Mouse (Mus musculus) limb, embryonic 15.5 days (tissue): ENCODE results near the gene Tmem115. TPM values are rescaled to one million over a fixed set of nuclear protein-coding genes. Genes with fewer than 3 reads are reported as not detected.

Experiments used
- ATAC-seq: fragments of 200-750 bp; cut with Nextera tagmentation; 2 replicates; pipeline ENCODE4 v1.8.0; 2017; ENCODE audit warnings: low read depth, moderate TSS enrichment; ENCODE audit not compliant: insufficient number of reproducible peaks, low FRiP score, low TSS enrichment
- H3K27ac ChIP-seq: fragments of 300-500 bp; sonication (generic); 2 replicates; pipeline ENCODE4 v1.5.1; 2015; ENCODE audit warnings: moderate library complexity, mild to moderate bottlenecking, inconsistent platforms
- H3K27me3 ChIP-seq: fragments of 300-500 bp; sonication (generic); 2 replicates; pipeline ENCODE4 v1.6.1; 2015; ENCODE audit warnings: inconsistent platforms
- H3K36me3 ChIP-seq: fragments of 300-500 bp; sonication (generic); 2 replicates; pipeline ENCODE4 v1.6.1; 2015; ENCODE audit warnings: inconsistent platforms
- H3K4me1 ChIP-seq: fragments of 300-500 bp; sonication (generic); 2 replicates; pipeline ENCODE4 v1.6.1; 2015; ENCODE audit warnings: inconsistent platforms
- H3K4me2 ChIP-seq: fragments of 300-500 bp; sonication (generic); 2 replicates; pipeline ENCODE4 v1.6.1; 2015; ENCODE audit warnings: mild to moderate bottlenecking, inconsistent platforms
- H3K4me3 ChIP-seq: fragments of 300-500 bp; sonication (generic); 2 replicates; pipeline ENCODE4 v1.5.1; 2015; ENCODE audit warnings: mild to moderate bottlenecking, inconsistent platforms
- H3K9ac ChIP-seq: fragments of 300-500 bp; sonication (generic); 2 replicates; pipeline ENCODE4 v1.6.1; 2015; ENCODE audit warnings: inconsistent platforms
- H3K9me3 ChIP-seq: fragments of 300-500 bp; sonication (generic); 2 replicates; pipeline ENCODE4 v1.6.1; 2016; ENCODE audit warnings: inconsistent platforms
- WGBS: fragments of 180-500 bp; shearing (Covaris S2); methylation state at CpG from one replicate; pipeline ENCODE4 v1.1.7; 2015; 5-methylcytosine and 5-hydroxymethylcytosine counted together
- polyA plus RNA-seq: library from polyadenylated mRNA; unstranded; fragments of >200 nt; fragmentation: Nextera tagmentation; extraction: Ambion mirVana; gene quantifications from 2 replicates; pipeline ENCODE4 v1.2.1, GENCODE M21; 2015

The Tmem115 gene
- 51.1 and 51.8 TPM in 2 replicates for polyA plus RNA-seq

- Histone ChIP-seq H3K27me3 (peaks cover 5% of the 10 kb centered on the region; the same call in 1 of the 2 replicates), H3K27ac (peak within 1 kb of the TSS; percentile 93), H3K9ac (peak within 1 kb of the TSS; percentile 77), H3K4me2 (peak within 1 kb of the TSS; percentile 81), H3K36me3 (peaks cover 16% of the 10 kb centered on the region), H3K9me3 (no peaks in the 10 kb centered on the region), H3K4me3 (peak within 1 kb of the TSS; percentile 81), H3K4me1 (peaks cover 29% of the 10 kb centered on the region)
- WGBS, result 0% methylated on average over 47 of the region's 48 CpGs
- peak; percentile 98 for ATAC-seq
These were observed at the start of gene Tmem115 for GRCm38 (mm10) chr9:107533791-107534407. Gene Tmem115, plus strand, starts transcription at chr9:107533945.

GRCm38 (mm10) chr9:107484302-107484701, 49.4 kb upstream of the Tmem115 start:
- Histone ChIP-seq H3K36me3 (no peaks in the 10 kb centered on the region), H3K9me3 (no peaks in the 10 kb centered on the region), H3K27ac (no peak overlapping the region), H3K4me1 (peaks cover 31% of the 10 kb centered on the region), H3K4me2 (no peak overlapping the region), H3K27me3 (peaks cover 19% of the 10 kb centered on the region), H3K4me3 (no peak overlapping the region), H3K9ac (no peak overlapping the region)
- no peak for ATAC-seq
- whole genome bisulfite sequencing, result 61% methylated on average over 17 of the region's 17 CpGs

DNA sequence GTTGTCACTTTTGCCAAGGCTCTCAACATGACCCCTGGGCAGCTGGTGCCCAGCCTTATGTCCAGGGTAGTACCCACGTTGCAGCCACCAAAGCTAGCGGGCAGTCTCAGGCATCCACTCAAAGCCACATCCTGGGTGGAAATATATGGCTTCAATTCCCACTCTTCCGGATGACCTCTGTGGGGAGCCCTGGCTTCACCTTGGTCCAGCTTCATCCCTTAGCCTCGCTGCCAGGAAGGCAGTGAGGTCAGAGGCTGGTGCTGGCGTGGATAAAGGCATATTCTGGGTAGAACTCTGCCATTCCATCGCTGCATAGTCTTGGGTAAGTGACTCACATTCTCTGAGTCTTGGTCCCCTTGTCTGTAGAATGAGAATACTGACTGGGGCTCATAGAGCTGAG, 49.0 kb upstream of the Tmem115 start:
- ATAC-seq, result no peak
- no peaks in the 10 kb centered on the region for H3K9me3 ChIP-seq
- WGBS, result 73% methylated on average over 6 of the region's 6 CpGs
- no peak overlapping the region for H3K27ac ChIP-seq
- H3K9ac ChIP-seq, result no peak overlapping the region
- H3K27me3 ChIP-seq, result peaks cover 19% of the 10 kb centered on the region
- H3K36me3 ChIP-seq, result no peaks in the 10 kb centered on the region
- no peak overlapping the region for H3K4me2 ChIP-seq
- H3K4me3 ChIP-seq, result no peak overlapping the region
- H3K4me1 ChIP-seq, result peaks cover 26% of the 10 kb centered on the region

DNA sequence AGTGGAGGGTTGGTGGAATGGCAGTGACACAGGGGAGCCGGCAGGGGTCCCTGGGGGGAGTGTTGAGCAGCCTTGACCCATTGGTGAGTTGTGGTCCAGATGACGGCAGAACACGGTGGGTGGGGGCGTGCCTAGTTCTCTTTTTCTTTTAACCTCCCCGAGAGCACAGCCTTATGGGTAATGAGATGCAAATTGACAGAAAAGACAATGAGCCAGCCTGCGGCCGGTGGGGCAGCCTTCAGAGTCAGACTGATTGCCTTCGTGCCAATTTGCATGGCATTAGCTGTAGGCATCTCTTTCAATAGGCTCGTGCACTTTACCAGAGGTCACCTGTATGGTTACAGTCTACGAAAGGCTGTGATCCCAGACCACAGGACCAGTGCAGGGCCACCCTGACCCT, 47.7 kb upstream of the Tmem115 start:
- 71% methylated on average over 10 of the region's 10 CpGs for WGBS
- Histone ChIP-seq H3K27ac (no peak overlapping the region), H3K9ac (no peak overlapping the region), H3K27me3 (peaks cover 19% of the 10 kb centered on the region), H3K4me3 (no peak overlapping the region), H3K4me2 (no peak overlapping the region), H3K36me3 (no peaks in the 10 kb centered on the region), H3K4me1 (peaks cover 14% of the 10 kb centered on the region; the same call in 1 of the 2 replicates), H3K9me3 (no peaks in the 10 kb centered on the region)
- no peak for ATAC-seq

DNA sequence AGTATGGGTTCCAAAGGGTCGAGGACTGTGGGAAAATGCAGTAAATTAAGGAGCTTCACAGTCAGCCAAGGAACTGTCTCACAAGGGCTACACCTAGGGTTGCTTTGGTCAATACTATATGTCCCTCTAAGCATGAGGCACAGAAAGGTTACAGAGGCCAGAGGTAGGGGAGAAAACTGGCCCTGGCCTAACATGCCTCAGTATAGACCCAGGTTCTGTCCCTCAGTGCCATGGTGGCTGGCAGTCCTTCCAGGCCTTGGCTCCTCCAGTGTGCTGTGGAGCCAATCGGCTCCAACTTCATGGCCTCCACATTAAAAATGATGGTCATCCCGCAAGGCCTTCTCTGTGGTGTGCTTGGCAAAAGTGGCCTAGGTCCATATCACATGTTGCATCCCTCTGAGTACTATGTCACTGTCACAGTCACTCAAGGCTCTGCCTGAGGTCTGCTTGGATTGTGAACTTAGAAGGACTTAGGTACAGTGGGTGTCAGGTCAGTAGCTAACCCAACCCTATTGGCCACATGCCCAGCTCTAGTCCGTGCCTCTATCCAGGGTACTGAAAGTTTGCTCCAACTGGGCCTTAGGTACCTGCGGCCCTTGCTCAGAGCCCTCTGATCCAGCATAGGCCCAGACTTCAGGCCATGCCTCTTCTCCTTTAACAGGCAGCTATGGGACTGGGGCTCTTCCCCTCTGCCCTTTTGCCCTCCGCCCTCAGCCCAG, 47.1 kb upstream of the Tmem115 start:
- Histone ChIP-seq H3K4me3 (no peak overlapping the region), H3K27me3 (peaks cover 16% of the 10 kb centered on the region), H3K4me1 (peaks cover 9% of the 10 kb centered on the region; the same call in 1 of the 2 replicates), H3K4me2 (no peak overlapping the region), H3K9ac (no peak overlapping the region), H3K36me3 (no peaks in the 10 kb centered on the region), H3K9me3 (no peaks in the 10 kb centered on the region), H3K27ac (no peak overlapping the region)
- ATAC-seq, result no peak
- WGBS, result 66% methylated on average over 6 of the region's 6 CpGs

DNA sequence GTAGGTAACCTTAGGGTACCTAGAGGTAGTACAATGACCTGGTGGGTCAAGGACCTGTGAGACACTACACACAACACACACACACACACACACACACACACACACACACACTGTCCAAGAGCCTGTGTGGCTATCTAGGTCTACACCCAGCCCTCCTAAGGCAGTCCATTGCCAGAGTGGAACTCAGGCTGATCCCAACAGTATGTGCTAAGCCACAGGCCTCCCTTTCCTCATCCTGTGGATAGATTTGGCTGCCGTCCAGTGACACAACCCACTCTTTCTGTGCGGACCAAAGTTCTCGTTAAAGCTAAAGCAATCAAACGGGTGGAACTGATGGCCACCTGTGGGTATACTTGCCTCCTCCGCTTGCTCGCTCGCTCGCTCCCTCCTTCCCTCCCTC, 43.6 kb upstream of the Tmem115 start:
- H3K4me3 ChIP-seq, result no peak overlapping the region
- no peak overlapping the region for H3K9ac ChIP-seq
- no peaks in the 10 kb centered on the region for H3K36me3 ChIP-seq
- H3K4me2 ChIP-seq, result no peak overlapping the region
- peaks cover 5% of the 10 kb centered on the region; the same call in 1 of the 2 replicates for H3K27me3 ChIP-seq
- no peaks in the 10 kb centered on the region; the same call in 1 of the 2 replicates for H3K4me1 ChIP-seq
- WGBS, result 31% methylated on average over 8 of the region's 8 CpGs
- H3K27ac ChIP-seq, result no peak overlapping the region
- no peak for ATAC-seq
- H3K9me3 ChIP-seq, result no peaks in the 10 kb centered on the region

- no peak for ATAC-seq
- H3K9me3 ChIP-seq, result no peaks in the 10 kb centered on the region
- H3K9ac ChIP-seq, result no peak overlapping the region
- no peak overlapping the region for H3K4me2 ChIP-seq
- WGBS, result 59% methylated on average over 6 of the region's 6 CpGs
- no peaks in the 10 kb centered on the region for H3K36me3 ChIP-seq
- no peak overlapping the region for H3K27ac ChIP-seq
- no peaks in the 10 kb centered on the region; the same call in 1 of the 2 replicates for H3K4me1 ChIP-seq
- H3K4me3 ChIP-seq, result no peak overlapping the region
- H3K27me3 ChIP-seq, result peaks cover 2% of the 10 kb centered on the region; the same call in 1 of the 2 replicates
These were observed 43.1 kb upstream of the Tmem115 start for GRCm38 (mm10) chr9:107490625-107491024.

DNA sequence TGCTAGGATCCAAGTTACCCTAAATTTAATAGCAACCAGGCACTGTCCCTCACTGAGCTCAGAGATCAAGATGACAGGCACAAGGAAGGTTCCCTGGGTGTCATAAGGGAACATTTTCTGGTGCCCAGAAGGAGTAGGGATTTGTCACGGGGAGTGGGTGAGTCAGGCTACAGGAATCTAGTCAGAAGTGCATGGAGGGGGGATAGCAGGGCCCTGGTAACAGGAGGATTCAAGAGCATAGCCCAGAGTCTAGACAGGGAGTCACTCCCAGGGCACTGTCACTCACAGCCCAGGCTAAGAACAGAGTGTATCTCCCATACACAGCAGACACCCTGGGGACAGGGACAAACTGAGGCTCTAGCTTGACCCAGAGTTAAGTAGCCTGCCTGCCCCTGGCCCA, 40.2 kb upstream of the Tmem115 start:
- Histone ChIP-seq H3K4me2 (no peak overlapping the region), H3K4me1 (no peaks in the 10 kb centered on the region; the same call in 1 of the 2 replicates), H3K9ac (no peak overlapping the region), H3K27me3 (peaks cover 3% of the 10 kb centered on the region; the same call in 1 of the 2 replicates), H3K36me3 (no peaks in the 10 kb centered on the region), H3K4me3 (no peak overlapping the region), H3K27ac (no peak overlapping the region), H3K9me3 (no peaks in the 10 kb centered on the region)
- ATAC-seq, result no peak
- WGBS, result 58% methylated on average over 1 of the region's 1 CpGs

GRCm38 (mm10) chr9:107494238-107494637, 39.5 kb upstream of the Tmem115 start:
- no peak for ATAC-seq
- H3K4me3 ChIP-seq, result no peak overlapping the region
- WGBS, result 64% methylated on average over 12 of the region's 12 CpGs

DNA sequence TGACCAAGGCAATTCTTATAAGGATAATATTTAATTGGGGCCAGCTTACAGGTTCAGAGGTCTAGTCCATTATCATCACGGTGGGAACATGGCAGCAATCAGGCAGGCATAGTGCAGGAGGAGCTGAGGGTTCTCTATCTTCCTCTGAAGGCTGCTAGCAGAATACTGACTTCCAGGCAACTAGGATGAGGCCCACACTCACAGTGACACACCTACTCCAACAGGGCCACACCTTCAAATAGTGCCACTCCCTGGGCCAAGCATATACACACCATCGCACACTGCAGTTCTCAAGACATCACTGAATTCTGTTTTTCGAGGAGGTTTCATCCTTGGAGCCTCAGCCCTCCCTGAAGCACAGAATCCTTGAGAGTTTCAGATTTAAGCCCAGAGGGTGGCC, 37.4 kb upstream of the Tmem115 start:
- H3K4me1 ChIP-seq, result no peaks in the 10 kb centered on the region
- H3K4me2 ChIP-seq, result no peak overlapping the region
- ATAC-seq, result no peak
- H3K36me3 ChIP-seq, result no peaks in the 10 kb centered on the region
- H3K27me3 ChIP-seq, result peaks cover 3% of the 10 kb centered on the region; the same call in 1 of the 2 replicates
- WGBS, result 73% methylated on average over 3 of the region's 3 CpGs
- H3K9ac ChIP-seq, result no peak overlapping the region
- no peaks in the 10 kb centered on the region for H3K9me3 ChIP-seq
- no peak overlapping the region for H3K27ac ChIP-seq
- no peak overlapping the region for H3K4me3 ChIP-seq

More at GRCm38 (mm10) chr9:107494238-107494637, 39.5 kb upstream of the Tmem115 start:
- no peak overlapping the region for H3K4me2 ChIP-seq
- no peak overlapping the region for H3K27ac ChIP-seq
- H3K9me3 ChIP-seq, result no peaks in the 10 kb centered on the region
- peaks cover 3% of the 10 kb centered on the region; the same call in 1 of the 2 replicates for H3K27me3 ChIP-seq
- no peak overlapping the region for H3K9ac ChIP-seq
- no peaks in the 10 kb centered on the region; the same call in 1 of the 2 replicates for H3K4me1 ChIP-seq
- no peaks in the 10 kb centered on the region for H3K36me3 ChIP-seq

- ATAC-seq, result no peak
- Histone ChIP-seq H3K36me3 (no peaks in the 10 kb centered on the region), H3K9ac (no peak overlapping the region), H3K27ac (no peak overlapping the region), H3K4me1 (peaks cover 11% of the 10 kb centered on the region; the same call in 1 of the 2 replicates), H3K9me3 (no peaks in the 10 kb centered on the region), H3K4me3 (no peak overlapping the region), H3K27me3 (peaks cover 5% of the 10 kb centered on the region; the same call in 1 of the 2 replicates), H3K4me2 (no peak overlapping the region)
- WGBS, result 74% methylated on average over 3 of the region's 3 CpGs
These were observed 32.9 kb upstream of the Tmem115 start for GRCm38 (mm10) chr9:107500708-107501286.
